Mouse (Mus musculus) MEL (cell line): ENCODE data around the gene Aff4.

ENCODE experiments used
- MAX ChIP-seq: IDR thresholded peaks from 2 replicates; pipeline ENCODE4 v1.6.1; 2011; ENCODE audit warnings: low read length, improper control_type of control experiment
- SIN3A ChIP-seq: IDR thresholded peaks from 2 replicates; pipeline ENCODE4 v1.6.1; 2012; ENCODE audit warnings: low read length, improper control_type of control experiment, inconsistent platforms

GRCm38 (mm10) chr11:53466231-53466971 is 115.8 kb downstream of the Aff4 start:
- TF ChIP-seq MAX (no peak), SIN3A (no peak)
